Mouse (Mus musculus) layer of hippocampus, adult 11-12 months (tissue): ENCODE data around the gene Ddn.

Experiments
- DNase-seq: peaks from one replicate; pipeline ENCODE4 v3.0.0; 2022; ENCODE audit warnings: low spot score

Gene Ddn

GRCm38 (mm10) chr15:98796803-98797595 lies 12.3 kb downstream of the Ddn start:
- DNase-seq: no peak

- DNase-seq: no peak
Observed at GRCm38 (mm10) chr15:98793141-98793698, 16.1 kb downstream of the Ddn start.

- no peak for DNase-seq
Observed at GRCm38 (mm10) chr15:98792233-98793020, 16.9 kb downstream of the Ddn start.

GRCm38 (mm10) chr15:98791771-98792170 lies 17.5 kb downstream of the Ddn start:
- no peak for DNase-seq

- DNase-seq: no peak
Observed at GRCm38 (mm10) chr15:98791221-98791620, 18.1 kb downstream of the Ddn start.

GRCm38 (mm10) chr15:98790761-98791160 lies 18.5 kb downstream of the Ddn start:
- DNase-seq: no peak

GRCm38 (mm10) chr15:98789661-98790535 lies 19.4 kb downstream of the Ddn start, which contains the start of gene Wnt1:
Gene Wnt1, plus strand, starts transcription at chr15:98789857.
- no peak for DNase-seq

GRCm38 (mm10) chr15:98788972-98789660 lies 20.2 kb downstream of the Ddn start:
- DNase-seq: no peak

GRCm38 (mm10) chr15:98787930-98788329 lies 21.4 kb downstream of the Ddn start:
- no peak for DNase-seq

GRCm38 (mm10) chr15:98785744-98786143 lies 23.5 kb downstream of the Ddn start:
- DNase-seq: no peak

- no peak for DNase-seq
Observed at GRCm38 (mm10) chr15:98781166-98781565, 28.1 kb downstream of the Ddn start.

- no peak for DNase-seq
Observed at GRCm38 (mm10) chr15:98780573-98780972, 28.7 kb downstream of the Ddn start.

GRCm38 (mm10) chr15:98780075-98780474 lies 29.2 kb downstream of the Ddn start:
- DNase-seq: no peak

- DNase-seq: no peak
Observed at GRCm38 (mm10) chr15:98778806-98779205, 30.5 kb downstream of the Ddn start.

- DNase-seq: no peak
Observed at GRCm38 (mm10) chr15:98778191-98778770, 31.0 kb downstream of the Ddn start.

GRCm38 (mm10) chr15:98777762-98778161 lies 31.5 kb downstream of the Ddn start, which contains the start of gene Wnt10b:
Gene Wnt10b, minus strand, starts transcription at chr15:98778150.
- no peak for DNase-seq

GRCm38 (mm10) chr15:98777005-98777616 lies 32.2 kb downstream of the Ddn start:
- DNase-seq: no peak

- DNase-seq: no peak
Observed at GRCm38 (mm10) chr15:98776280-98777004, 32.8 kb downstream of the Ddn start.

GRCm38 (mm10) chr15:98775533-98775932 lies 33.8 kb downstream of the Ddn start:
- DNase-seq: no peak

GRCm38 (mm10) chr15:98774096-98774495 lies 35.2 kb downstream of the Ddn start:
- no peak for DNase-seq
